Mouse (Mus musculus) adrenal gland, postnatal 36 days (tissue): ENCODE results near the gene Pf4. TPM values are rescaled to one million over a fixed set of nuclear protein-coding genes. Genes with fewer than 3 reads are reported as not detected.
A peak's percentile ranks its signal among the peaks of the same experiment; 100 is the strongest.
"Not testable (repeated sequence)": the region's sequence is repeated elsewhere in the genome, so short reads cannot be mapped to it uniquely, and the experiment has no call there.

Experiments used
- DNase-seq, 2 experiments: peaks; one replicate each; pipeline ENCODE4 v3.0.0; 2021; ENCODE audit warnings: mixed read lengths in 1 of 2
- microRNA-seq: library from miRNA; unstranded; fragments of <30 nt; microRNA quantifications from one replicate; pipeline ENCODE4 v1.2.0, GENCODE M21; 2021
- total RNA-seq, 2 experiments: library from RNA; stranded (reverse); gene quantifications; 2 replicates each; pipeline ENCODE4 v1.2.3; 2021

Gene Pf4
- total RNA-seq, 2 experiments from 2014 or later, result 13.5 to 20.6 TPM

DNA sequence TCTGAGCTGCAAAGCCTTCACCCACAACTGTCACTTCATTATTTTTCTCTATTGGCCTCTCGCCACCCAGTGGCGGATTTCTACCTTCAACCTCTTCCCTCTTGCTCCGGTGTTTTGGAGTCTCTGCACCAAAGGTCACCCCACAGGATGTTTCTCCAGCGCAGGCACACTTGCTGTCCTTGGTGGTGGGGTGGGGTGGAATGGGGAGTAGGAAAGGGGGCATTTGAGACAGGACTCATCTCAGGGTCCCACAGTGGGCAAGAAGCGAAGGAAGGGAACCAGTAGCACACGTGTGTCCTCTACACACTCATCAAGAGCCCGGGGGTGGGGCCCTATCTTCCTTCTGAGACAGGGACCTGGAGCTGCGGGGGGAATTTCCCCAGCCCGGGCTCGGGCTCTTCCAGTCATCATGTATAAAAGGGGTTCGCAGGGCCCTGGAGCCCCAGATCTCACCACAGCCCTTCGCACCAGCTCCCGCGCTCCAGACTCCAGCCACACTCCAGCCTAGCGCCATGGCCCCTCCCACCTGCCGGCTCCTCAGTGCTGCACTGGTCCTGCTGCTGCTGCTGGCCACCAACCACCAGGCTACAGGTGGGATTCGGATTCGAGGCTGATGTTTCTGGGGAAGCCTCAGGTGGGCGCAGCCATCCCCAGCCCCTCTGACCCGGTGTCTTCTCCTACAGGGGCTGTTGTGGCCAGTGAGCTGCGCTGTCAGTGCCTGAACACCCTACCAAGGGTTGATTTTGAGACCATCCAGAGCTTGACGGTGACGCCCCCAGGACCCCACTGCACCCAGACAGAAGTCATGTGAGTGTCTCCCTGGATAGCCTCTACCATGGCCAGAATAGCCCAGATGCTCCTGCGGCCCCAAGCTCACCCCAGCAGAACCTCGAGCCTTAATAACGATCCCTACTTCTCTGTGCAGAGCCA lies 13.7 kb downstream of the Pf4 start, which contains the start of gene Cxcl3:
Gene Cxcl3, plus strand, starts transcription at position 445 of the 930 bp plus-strand sequence.
- DNase-seq, result peak in 1 of 2 experiments; percentile 33

GRCm38 (mm10) chr5:90788114-90788513 lies 15.9 kb downstream of the Pf4 start:
- DNase-seq, result no peak

DNA sequence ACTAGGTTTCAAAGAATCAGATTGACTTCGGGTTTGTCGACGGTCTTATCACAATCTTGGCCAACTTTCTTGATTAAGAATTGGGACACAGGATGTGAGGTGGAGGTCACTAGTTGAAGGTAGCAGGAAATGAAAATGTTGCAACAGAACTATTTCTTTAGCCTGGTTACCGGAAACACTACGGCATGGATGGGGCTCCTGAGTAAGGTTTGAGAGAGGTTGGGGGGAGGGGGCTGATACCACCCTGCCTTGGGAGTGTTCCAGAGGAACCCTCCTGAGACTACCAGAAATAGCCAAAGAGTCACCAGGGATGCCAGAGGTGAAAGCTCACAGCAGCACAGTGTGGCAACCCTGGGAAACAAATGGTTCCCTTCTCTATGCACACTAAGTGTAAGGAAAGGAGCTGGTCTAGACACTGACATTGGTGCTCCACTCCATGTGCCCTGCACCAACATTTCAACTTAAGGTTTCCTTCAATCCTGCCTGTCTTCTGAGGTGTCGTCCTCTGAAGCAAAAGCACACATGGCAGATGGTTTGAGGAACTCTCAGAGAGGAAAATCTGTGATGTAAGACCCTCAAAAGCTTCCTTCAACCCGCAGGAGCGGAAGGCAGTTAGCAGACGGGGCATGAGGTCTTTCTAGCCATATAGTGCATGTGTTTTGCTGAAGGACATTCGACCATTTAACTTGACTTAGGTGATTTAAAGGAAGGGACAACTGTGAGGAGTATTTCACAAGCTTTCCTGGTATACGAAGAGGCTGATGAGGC lies 17.3 kb downstream of the Pf4 start:
- DNase-seq, result peak in 1 of 2 experiments; percentile 61

GRCm38 (mm10) chr5:90790074-90790502 lies 17.9 kb downstream of the Pf4 start:
- DNase-seq, result peak in 1 of 2 experiments; percentile 7

DNA sequence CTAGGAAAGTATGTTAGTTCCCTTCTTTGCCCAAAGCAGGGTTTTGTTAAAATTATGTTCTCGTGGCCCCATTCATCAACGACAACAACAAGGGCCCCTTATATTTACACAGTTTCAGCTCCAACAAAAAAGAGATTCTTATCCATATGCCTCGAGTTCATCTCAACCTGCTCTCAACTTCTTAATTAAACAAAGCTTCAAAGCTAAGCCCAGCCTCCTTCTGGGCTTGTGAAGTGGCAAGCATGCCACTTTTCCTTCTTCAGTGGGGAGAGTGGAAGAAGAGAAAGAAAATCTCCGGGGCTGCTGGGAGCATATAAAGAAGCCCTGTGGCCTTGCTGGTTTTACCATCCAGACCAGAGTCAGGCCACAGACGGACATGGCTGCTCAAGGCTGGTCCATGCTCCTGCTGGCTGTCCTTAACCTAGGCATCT lies 22.0 kb downstream of the Pf4 start, which contains the start of gene Cxcl15:
Gene Cxcl15, plus strand, starts transcription at position 340 of the 431 bp plus-strand sequence.
- DNase-seq, result no peak

DNA sequence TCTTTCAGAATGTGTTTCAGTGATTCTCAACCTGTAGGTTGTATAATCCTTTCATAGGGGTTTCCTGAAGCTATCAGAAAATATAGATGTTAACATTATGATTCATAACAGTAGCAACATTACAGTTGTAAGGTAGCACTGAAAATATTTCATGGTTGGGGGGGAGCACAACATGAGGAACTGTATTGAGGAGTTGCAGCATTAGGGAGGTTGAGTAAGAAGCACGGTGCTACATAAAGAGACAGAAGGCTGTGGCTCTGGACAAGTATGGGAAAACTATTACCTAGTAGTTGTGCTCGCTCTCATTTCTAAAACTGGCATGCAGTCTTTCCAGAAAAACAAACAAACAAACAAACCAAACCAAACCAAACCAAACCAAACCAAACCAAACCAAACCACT lies 23.2 kb downstream of the Pf4 start:
- DNase-seq, result not testable (repeated sequence)

DNA sequence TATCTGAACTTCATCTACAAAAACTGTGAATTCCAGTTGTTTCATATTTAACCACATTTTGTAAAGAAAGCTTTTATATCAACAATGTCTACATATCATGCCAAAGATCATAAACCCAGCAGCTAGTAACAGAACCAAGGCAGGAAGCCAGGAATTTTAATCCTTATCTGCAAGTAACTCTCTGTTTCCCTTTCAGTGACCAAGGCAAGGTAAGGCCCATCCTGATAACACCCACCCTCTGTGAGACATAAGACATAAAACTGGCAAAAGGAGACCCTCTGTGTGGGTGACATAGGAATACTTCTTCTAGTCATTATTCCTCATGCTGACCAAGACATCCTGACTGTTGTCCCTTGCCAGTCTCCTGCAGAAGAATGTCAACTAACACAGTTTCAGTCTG lies 32.3 kb downstream of the Pf4 start:
- DNase-seq, result no peak

DNA sequence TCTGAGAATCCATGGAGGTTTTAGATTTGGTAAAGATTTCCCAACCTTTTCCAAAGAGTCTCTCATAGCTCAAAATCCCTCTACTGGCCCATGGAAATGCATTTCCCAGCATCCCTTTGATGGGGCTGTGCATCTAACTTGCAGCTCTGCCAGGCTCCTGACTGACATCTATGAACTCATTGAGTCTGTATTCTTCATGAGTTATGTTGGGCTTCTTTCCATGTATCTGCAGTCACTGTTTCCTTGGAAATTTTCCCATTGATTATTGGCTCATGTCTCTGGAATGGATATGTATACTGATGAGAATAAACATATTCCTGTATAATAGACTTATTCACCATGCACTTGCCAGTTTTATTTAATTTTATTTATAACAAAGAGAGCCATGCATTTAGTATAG lies 33.8 kb downstream of the Pf4 start:
- no peak for DNase-seq

GRCm38 (mm10) chr5:90807176-90807950 lies 35.1 kb downstream of the Pf4 start:
- no peak for DNase-seq

DNA sequence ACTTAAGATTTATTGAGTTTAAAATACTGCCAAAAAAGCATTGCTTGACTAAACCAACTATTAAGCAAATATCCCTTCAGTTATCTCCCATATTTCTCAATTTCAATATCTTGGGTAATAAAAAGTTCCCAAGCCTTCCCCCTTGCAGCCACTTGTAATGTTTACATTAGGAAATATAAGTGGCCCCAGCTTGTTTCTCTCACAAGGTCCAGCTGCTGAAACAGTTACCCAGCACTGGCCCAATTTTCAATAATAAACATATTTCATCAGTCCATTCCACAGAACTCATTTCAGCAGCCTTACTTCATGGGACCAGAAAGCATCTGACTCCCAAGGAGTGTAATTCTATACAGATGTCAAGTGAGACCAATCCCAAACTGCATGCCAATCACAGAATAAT lies 47.5 kb downstream of the Pf4 start:
- DNase-seq, result no peak

Small RNAs within 50 kb of the gene (microRNA-seq; reads per million reads assigned to microRNA genes)
- gene Gm24322, result not detected

Other genes with a start within 250 kb of the Pf4 start
- not detected for gene 5830473C10Rik, start 211.3 kb upstream of the Pf4 start, total RNA-seq
- 1 to 10 TPM; 1.5 to 2.8 TPM for gene Rassf6, start 131.8 kb upstream of the Pf4 start, total RNA-seq
- gene Cxcl5, start 13.1 kb upstream of the Pf4 start, total RNA-seq, result not detected
- gene Ppbp, start 3.9 kb upstream of the Pf4 start, total RNA-seq, result 1 to 10 TPM; 1.5 to 2.7 TPM
- gene Cxcl3, start 13.7 kb downstream of the Pf4 start, total RNA-seq, result not detected
- gene Cxcl15, start 22.1 kb downstream of the Pf4 start, total RNA-seq, result not detected
- gene Cxcl1, start 118.8 kb downstream of the Pf4 start, total RNA-seq, result under 1 TPM; 0.33 to 0.36 TPM
- 1 to 10 TPM in 1 of 2 experiments, not detected in 1; 1.2 TPM for gene Cxcl2, start 131.4 kb downstream of the Pf4 start, total RNA-seq
- gene Mthfd2l, start 158.7 kb downstream of the Pf4 start, total RNA-seq, result 10 to 100 TPM; 19.8 TPM